Mouse (Mus musculus) ES-E14 (cell line): ENCODE results near the gene Ankrd11.

Source experiments
- CHD2 ChIP-seq: IDR thresholded peaks from 2 replicates; pipeline ENCODE4 v1.6.1; 2014; ENCODE audit warnings: mild to moderate bottlenecking, low read depth, low read length, inconsistent platforms
- HCFC1 ChIP-seq: IDR thresholded peaks from 2 replicates; pipeline ENCODE4 v1.6.1; 2012; ENCODE audit warnings: low read length, inconsistent platforms, borderline replicate concordance; ENCODE audit not compliant: insufficient read depth
- ZNF384 ChIP-seq: IDR thresholded peaks from 2 replicates; pipeline ENCODE4 v1.6.1; 2012; ENCODE audit warnings: low read depth, low read length, inconsistent platforms

GRCm38 (mm10) chr8:122896317-122896716 lies 145.8 kb downstream of the Ankrd11 start:
- TF ChIP-seq HCFC1 (no peak), CHD2 (no peak), ZNF384 (no peak)
